Mouse (Mus musculus) spleen, postnatal 10 days (tissue): ENCODE measurements around the gene Wdr6.

Experiments
- DNase-seq, 2 experiments: peaks; one replicate each; pipeline ENCODE4 v3.0.0; 2021 to 2022; ENCODE audit warnings: low spot score in 2 of 2

Gene Wdr6

GRCm38 (mm10) chr9:108573774-108574690, 4.5 kb downstream of the Wdr6 start:
- peak in 1 of 2 experiments; percentile 77 for DNase-seq

GRCm38 (mm10) chr9:108572321-108572720, 6.2 kb downstream of the Wdr6 start:
- DNase-seq, result no peak

GRCm38 (mm10) chr9:108571401-108571973, 7.1 kb downstream of the Wdr6 start:
- no peak for DNase-seq

GRCm38 (mm10) chr9:108570207-108570896, 8.2 kb downstream of the Wdr6 start:
- DNase-seq, result peak; percentile 81 to 94

GRCm38 (mm10) chr9:108569381-108570206, 8.9 kb downstream of the Wdr6 start, which contains the start of gene Dalrd3:
TSS of gene Dalrd3 (plus strand) at chr9:108569886.
- DNase-seq, result peak; percentile 73 to 90

- peak in 1 of 2 experiments; percentile 41 for DNase-seq
These were observed 10.0 kb downstream of the Wdr6 start for GRCm38 (mm10) chr9:108568511-108568921.

- DNase-seq, result peak in 1 of 2 experiments; percentile 46
These were observed 10.6 kb downstream of the Wdr6 start for GRCm38 (mm10) chr9:108567931-108568419.

GRCm38 (mm10) chr9:108566815-108567776, 11.4 kb downstream of the Wdr6 start, which contains the start of gene Ndufaf3:
TSS of gene Ndufaf3 (minus strand) at chr9:108567434.
- DNase-seq, result peak; percentile 98 to 99

GRCm38 (mm10) chr9:108565881-108566814, 12.4 kb downstream of the Wdr6 start:
- DNase-seq, result no peak

GRCm38 (mm10) chr9:108564131-108564530, 14.4 kb downstream of the Wdr6 start:
- DNase-seq, result no peak

- no peak for DNase-seq
These were observed 14.9 kb downstream of the Wdr6 start for GRCm38 (mm10) chr9:108563671-108564070.

- peak; percentile 90 to 95 for DNase-seq
These were observed 18.2 kb downstream of the Wdr6 start, which contains the start of gene Impdh2 for GRCm38 (mm10) chr9:108560227-108560841. TSS of gene Impdh2 (plus strand) at chr9:108560286.

- DNase-seq, result no peak
These were observed 19.4 kb downstream of the Wdr6 start for GRCm38 (mm10) chr9:108559169-108559568.

GRCm38 (mm10) chr9:108546875-108547274, 31.7 kb downstream of the Wdr6 start:
- no peak for DNase-seq

GRCm38 (mm10) chr9:108545986-108546385, 32.6 kb downstream of the Wdr6 start:
- no peak for DNase-seq

- DNase-seq, result no peak
These were observed 37.7 kb downstream of the Wdr6 start for GRCm38 (mm10) chr9:108540846-108541245.

- DNase-seq, result no peak
These were observed 47.0 kb downstream of the Wdr6 start for GRCm38 (mm10) chr9:108531496-108531895.

- DNase-seq, result no peak
These were observed 47.6 kb downstream of the Wdr6 start for GRCm38 (mm10) chr9:108530954-108531353.
